Mouse (Mus musculus) cerebellum, adult 9-11 months (tissue): Measurements from ENCODE around the gene Slc17a2.

Experiments
- DNase-seq: peaks from one replicate; pipeline ENCODE4 v3.0.0; 2022

Slc17a2 gene

DNA sequence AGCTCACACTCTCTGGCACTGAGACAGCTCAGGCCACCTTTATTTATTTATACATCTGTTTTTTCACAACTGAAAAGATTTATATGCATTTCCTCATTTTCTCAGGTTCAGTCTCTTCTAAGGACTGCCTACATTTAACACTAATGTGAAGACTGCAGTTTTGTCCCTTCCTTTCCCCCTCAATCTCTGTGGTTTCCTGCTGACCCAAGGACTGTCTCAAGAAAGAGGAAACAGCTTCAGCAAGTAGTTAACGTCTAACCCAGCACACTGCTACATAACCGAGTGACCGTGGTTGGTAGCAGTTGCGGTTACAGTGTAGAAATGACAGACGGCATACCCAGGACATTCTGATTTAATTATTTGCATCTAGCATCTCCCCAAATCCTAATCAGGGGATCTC, 7.4 kb upstream of the Slc17a2 start:
- no peak for DNase-seq

DNA sequence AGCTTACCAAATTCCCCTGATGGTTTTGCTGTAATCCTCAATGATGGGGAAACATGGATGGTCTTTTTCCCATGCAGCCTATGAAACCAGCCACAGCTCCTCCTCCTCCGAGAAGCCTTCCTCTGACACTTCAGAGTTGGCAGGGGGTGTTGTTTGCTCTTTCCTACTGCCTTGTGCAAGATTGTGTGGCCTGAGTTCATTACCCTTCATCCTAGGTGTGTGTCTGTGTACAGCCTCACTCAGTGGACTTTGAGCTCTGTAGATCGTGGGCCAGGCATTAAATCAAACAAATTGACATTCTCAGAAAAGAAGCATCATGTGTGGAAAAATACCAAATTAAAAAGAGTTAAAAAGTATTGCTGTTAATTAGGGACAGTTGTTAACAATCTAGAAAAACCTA, 2.3 kb upstream of the Slc17a2 start:
- DNase-seq = no peak

DNA sequence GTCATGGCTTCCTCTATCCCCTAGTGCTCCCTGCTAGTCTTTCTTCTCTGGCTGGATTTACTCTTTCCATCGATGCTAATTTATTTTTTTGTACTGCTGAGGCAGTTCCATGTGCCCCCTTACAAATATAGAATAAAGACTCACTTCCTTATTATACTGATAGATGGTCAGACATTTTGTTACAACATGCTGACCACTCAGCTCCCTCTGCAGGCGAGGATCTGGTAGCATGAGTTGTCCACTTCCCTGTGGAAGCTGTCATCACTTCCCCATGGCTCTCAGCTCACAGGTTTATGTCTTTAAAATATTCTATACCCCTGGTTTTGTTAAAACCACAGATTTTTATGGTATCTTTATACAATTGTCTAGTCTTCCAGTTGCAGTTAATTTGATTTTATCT, 9.4 kb downstream of the Slc17a2 start:
- DNase-seq = no peak

DNA sequence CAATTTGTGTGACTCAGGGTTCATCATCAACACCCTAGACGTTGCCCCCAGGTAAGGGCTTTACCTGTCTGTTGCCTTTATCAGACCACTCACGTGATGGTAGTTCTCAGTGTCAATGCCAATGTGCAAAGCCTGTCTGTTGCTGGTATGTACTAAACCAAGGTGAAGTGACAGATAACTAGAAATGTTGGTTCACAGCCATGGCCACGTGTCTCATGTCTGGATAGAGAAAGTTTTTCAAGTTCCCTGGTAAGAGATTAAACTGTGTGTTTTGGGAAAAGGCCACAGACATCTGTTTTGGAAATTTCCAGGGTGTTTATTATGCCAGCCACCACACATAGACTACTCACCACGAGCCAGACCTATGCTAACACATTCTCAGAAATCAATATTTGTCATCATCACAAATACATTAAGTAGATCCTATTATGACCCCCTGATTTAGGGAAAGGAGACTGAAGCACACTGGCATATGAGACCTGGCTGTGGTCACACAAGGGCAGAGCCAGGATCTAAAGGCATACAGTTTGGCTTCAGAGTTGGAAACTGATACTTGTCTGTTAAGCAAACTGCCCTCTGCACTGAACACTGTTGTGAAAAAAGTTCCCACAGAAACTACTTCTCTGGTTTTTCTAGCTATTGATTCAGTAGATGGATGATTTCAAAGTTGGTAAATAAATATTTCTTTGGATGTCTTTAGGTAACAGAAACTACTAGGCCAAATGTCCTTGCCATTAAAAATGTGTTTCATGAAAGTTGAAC, 13.6 kb downstream of the Slc17a2 start:
- no peak for DNase-seq

DNA sequence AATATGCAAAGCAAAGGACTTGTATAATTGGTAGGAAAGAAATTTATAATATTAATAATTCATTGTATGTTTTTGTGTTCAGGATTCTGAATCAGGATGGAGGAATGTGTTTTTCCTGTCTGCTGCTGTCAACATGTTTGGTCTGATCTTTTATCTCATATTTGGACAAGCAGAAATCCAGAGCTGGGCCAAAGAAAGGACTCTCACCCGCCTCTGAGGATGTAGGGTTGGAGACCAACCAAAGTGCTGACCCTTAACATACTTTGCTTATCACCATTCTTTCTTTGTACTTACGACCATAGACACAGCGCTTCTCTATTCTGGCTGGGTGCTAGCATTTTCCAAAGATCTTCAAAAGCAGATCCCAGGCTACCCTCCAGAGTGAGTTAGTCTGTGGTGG, 15.4 kb downstream of the Slc17a2 start:
- DNase-seq = no peak

DNA sequence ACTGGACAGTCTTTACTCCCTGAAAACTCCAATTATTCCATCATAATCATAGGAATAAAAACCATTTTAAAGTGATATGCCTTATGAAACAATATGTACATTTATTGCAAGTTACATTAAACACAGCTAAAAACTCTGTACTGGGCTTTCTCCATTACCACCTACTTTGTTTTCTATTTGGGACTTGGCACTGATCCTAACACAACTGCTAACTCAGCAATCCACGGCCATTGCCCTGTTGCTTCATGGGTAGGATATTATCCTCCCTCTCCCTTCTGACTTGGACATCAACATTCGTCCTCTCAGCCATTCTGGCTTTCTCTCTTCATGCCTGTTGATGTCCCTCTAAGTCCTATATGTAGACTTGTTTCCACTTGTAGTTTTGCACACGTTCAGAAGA, 19.8 kb downstream of the Slc17a2 start:
- no peak for DNase-seq

DNA sequence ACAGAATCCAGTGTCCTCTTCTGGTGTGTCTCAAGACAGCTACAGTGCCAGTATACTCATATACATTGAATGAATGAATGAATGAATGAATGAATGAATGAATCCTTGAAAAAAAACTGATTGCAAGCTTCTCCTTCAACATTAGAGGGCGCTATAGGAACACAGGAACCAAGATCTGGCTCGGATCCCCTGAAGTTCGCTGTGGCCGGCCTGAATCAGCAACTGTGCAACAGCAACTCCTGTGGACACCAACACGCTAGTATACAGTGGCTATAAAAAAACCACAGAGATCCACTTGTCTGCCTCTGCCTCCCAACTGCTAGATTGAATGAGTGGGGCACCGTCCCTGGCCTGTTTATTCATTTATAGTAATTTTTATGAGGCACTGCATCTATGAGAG, 26.3 kb downstream of the Slc17a2 start:
- DNase-seq = no peak

DNA sequence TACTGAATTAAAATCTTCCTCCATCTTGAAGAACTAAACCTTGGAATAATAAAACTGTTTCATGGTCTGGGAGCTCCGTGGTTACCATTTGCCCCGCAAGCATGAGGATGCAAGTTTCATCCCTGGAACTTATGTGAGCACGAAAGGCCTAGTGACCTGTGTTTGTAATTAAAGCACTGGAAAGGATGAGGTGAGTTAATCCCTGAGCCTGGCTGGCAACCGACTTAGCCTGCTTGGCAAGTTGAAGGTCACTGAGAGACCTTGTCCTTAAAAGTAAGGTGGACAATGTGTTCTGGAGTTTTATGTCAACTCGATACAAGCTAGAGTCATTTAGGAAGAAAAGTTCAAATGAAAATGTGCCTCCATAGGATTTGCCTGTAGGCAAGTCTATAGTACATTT, 28.0 kb downstream of the Slc17a2 start:
- no peak for DNase-seq

DNA sequence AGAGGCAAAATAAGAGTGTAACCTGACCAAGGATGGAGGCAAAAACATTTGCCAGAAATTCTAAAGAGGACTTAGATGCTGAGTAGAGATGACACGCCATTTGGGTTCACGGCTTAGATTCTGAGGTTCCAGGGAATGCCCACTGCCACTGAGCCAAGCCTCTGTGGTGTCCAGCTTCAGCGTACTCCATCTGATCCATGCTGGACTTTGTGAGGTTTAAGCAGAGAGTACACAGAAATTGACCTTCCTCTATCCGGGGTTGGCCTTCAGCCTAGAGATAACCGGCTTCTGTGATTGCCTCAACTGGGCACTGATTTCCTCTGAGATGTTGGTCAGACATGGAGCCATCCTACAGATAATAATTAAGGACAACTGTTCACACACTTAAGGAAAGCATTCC, 29.8 kb downstream of the Slc17a2 start:
- DNase-seq = no peak

DNA sequence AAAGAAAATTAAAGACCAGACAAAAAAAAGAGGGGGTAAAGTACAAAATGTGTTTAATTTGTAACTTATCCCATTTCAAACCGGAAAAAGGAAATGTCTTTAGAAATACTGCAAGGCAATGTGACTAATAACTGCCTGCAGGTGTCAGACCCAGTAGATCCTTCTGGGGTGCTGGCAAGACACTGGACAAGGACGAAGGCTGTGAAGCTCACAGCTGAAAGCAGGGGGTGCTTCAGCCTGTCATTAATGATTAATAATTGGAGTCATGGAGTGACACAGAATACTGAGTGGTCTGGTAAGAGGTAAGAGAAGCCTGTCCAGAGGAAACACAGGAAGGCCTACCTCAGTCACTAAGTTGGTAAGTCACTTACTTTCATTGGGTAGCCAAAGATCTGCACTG, 32.5 kb downstream of the Slc17a2 start, which contains the start of gene Slc17a3:
Slc17a3 (plus strand) TSS at position 127 of the 400 bp plus-strand sequence.
- no peak for DNase-seq

DNA sequence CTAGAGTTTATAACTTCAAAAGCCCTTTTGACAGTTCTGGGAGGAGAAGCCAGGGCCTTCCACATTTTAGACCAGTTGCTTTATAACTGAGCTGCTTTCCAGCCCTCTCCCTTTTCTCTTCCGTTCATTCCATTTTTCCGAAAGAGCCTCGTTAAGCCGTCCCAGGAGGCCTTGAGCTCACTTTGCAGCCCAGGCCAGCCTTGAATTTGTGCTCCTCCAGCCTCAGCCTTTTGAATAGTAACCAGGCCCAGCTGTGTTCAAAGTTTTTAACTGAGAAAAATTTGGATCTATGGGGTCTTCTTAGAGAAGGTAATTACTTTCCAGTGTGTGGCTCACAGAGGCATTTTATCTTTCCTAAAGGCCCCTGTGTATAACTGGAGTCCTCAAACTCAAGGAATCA, 39.1 kb downstream of the Slc17a2 start:
- no peak for DNase-seq

DNA sequence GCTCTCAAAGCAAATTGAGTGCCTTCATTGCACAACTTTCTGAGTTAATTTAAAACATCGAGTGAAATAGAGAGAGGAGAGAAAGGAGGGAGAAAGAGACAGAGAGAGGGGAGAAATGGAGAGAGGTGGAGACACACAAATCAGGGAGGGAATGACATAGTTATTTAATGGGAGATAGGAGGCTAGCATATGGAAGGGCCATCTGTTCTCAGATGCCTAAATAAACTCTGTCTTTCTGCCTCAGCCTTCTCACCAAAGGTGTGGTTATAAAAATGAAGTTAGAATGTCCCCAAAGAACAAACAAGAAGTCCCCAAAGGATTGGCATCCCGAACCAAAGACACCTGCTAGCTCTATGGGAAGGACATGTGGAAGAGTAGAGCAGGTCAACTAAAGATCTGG, 42.5 kb downstream of the Slc17a2 start:
- DNase-seq = no peak

DNA sequence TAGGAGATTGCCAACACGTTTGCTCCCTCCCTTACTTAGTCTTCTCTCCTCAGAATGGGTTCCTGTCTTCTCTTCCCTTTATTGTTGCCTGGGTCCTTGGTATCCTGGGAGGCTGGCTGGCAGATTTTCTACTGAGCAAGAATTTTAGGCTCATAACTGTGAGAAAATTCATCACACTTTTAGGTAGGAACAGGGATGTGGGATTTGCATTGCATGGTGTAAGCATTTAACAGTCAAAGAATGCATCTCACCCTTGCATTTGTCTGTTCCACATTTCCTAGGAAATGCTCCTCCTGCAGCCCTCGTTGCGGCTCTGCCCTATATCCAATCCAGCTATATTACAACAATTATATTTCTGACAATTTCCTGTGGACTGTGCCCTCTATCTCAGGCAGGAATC, 49.6 kb downstream of the Slc17a2 start:
- DNase-seq = no peak

DNA sequence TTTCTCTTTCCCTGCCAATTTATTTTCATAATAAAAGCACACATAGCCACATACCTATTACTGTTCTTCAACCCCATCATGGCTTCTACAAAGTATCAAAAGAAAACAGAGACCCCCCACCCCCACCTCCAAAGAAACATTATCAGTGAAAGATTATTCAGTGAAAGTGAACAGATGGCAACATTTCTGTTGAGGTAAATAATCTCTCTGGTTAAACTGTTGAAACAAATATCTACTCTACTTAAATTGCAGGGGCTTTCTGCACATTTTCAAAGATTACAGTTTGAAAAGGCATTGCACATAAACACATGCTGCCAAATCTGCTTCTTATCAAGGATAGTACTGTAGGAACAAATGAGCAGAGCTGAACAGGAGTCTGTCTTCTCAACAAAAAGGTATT, 55.0 kb downstream of the Slc17a2 start:
- DNase-seq = no peak

DNA sequence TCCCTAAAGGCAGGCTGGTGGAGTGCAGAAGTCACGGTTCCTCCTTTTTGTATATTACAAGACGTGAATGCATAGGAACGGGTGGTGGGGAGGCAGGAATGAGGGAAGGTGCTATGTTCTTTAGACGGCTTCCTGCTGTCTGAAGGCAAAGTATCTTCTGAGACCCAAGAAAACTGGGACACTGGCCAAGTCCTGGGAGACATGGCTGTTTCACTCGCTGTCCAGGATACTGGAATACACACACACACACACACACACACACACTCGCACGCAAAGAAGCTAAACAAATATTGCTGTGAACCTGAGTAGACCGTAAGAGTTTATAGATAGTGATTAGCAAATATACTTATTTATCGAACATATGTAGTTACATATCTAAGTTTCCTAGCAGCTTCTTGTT, 57.9 kb downstream of the Slc17a2 start:
- DNase-seq = no peak

DNA sequence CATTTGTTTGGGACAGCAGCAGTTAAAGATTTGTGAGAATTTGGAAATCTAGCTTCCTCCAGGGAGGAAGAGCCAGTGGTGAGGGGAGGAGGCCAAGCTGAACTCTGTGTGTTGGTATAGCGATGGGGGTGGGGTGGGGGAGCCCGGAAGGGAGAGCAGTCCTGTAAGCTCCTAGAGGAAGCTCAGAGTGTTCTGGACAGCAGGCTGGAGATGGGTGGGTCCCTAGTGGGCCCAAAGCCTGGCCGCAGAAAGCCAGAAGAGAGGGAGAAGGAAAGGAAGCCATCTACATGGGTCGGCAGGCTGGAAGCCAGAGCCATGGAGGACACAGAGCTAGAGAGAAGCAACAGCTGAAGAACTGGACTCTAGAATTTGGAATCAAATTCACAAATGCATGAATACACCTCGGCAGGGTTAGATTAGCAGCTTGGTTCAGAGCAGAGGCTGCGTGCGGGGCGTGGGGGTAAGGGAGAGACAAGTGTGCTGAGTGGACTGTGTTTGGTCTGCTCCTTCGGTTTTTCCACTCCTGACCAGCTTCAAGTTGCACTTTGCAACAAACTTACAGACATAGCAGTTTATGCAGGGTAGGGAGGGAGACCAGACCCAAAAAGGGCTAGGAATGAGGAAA, 59.4 kb downstream of the Slc17a2 start:
- no peak for DNase-seq

DNA sequence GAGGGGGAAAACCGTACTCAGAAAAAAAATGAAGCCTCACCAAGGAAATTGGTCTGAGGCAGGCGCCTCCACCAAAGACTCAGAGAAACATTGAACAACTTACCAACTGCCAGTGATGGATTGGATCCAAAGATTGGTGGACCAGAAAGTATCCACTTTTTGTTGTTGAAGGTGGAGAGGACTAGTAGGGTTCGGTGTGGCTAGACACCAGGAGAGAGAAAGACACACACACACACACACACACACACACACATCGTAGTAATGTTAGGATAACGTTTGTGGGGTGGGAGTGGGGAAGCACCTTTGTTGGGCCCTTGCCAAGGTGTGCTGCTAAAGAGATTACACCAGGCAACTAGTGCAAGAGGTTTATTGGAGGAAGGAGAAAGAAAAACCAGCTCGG, 60.2 kb downstream of the Slc17a2 start:
- no peak for DNase-seq

DNA sequence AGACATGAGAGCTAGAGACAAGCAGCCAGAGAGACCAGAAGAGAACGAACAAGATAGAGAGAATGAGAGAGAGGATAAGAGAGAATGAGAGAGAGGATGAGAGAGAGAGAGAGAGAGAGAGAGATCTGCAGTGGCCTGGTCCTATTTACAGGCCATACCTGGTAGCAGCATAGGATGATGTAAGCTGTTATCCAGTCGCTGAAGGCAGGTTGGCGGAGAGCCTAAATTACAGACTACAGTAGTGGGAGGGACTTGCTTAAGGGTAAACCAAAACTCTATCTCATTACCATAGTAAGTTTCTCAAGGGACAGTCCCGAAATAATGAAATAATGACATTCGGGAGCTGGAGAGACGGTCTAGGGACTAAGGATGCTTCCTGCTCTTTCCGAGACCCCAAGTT, 60.6 kb downstream of the Slc17a2 start, which contains the start of gene Slc17a1:
Slc17a1 (plus strand) TSS at position 346 of the 400 bp plus-strand sequence.
- no peak for DNase-seq

DNA sequence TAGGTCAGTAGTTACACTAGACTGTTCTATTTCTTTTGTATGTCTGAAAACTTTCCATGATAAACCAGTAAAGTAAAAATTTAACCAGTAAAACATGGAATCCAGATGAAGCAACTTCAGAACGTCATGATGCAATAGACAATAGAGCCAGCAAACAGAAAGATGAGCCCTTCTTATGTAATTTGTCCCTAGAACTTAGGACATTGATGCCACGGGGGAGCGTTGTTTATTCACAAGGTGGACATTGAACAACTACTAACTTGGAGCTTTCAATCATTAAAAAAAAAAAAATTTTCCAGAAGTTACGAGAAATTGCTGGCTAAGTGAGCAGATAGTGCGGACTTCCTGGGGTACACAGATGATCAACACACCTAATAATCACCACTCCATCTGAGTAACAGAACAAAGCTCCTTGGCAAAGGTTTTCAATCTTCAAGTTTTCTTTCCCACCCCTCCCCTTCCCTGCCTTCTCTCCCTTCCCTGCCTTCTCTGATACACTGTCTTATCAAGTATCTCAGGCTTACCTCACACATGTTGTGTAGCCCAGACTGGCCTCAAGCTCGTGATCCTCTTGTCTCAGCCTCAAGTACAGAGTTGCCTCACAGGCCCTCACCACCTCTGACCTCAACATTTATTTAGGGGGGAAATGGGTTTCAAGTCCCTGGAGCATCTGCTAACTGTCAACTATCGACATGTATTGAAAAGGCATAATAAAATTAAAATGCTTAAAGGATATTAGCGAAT, 62.2 kb downstream of the Slc17a2 start:
- DNase-seq = no peak

DNA sequence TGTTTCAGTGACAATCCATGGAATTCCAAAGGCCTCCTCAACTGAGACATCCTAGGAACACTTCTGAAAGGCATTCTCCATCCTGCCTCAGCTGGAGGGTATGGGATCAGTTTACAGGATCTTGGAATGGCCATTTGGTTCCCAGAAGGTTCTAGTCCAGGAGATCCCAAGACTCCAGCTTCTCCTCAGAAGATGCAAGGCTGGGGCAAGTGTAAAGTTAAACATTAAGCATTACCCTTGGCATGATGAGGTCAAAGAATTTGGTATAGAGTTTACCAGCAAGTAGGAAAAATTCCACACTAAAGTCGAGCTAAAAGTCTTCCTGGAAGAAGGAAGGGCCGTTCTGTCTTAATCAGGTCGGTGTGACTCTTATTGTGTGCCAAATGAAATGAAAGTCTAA, 63.2 kb downstream of the Slc17a2 start:
- DNase-seq = no peak

DNA sequence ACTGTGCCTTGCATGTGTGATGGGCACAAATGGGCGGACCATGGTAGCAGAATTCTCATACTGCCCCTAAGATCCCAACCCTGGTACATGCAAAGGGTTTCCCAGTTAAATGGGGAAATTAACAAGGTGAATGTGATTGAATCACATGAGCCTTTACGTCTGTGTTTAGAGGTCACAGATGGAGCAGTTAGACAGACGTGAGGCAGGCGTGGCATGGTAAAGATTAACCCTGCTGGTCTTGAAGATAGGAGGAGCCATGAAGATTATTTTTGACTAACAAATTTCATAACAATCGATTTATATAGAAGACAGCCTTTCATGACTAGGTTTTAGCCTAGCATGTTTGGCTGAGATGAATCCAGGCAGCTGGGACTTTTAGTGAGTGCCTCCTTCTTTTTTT, 66.3 kb downstream of the Slc17a2 start:
- DNase-seq = no peak
